Mouse (Mus musculus): ENCODE results near the gene Zfp276. TPM values are rescaled to one million over a fixed set of nuclear protein-coding genes. Genes with fewer than 3 reads are reported as not detected.

Gene Zfp276
- polyA plus RNA-seq, 1 experiment from 2014 or later, result 7.8 TPM

- no peaks in the 10 kb centered on the region for H3K36me3 ChIP-seq (ENCODE audit: control insufficient read depth, insufficient read depth, low read length)
- no peak overlapping the region for H3K27ac ChIP-seq (replicated peaks)
- WGBS, result 70% methylated on average over 4 of the region's 4 CpGs
- no peaks in the 10 kb centered on the region for H3K4me1 ChIP-seq (replicated peaks; ENCODE audit: control insufficient read depth, insufficient read depth)
- H3K4me2 ChIP-seq (replicated peaks; ENCODE audit: low read depth), result no peak overlapping the region
- H3K4me3 ChIP-seq (ENCODE audit: low read depth, low read length), result no peak overlapping the region
- TF ChIP-seq EP300 (optimal IDR thresholded peaks at IDR 0.05) (no peak), CTCF (IDR thresholded peaks at IDR 0.05; ENCODE audit: low read depth) (peak; percentile 75)
- H3K27me3 ChIP-seq (ENCODE audit: control insufficient read depth, insufficient read depth, low read length), result no peaks in the 10 kb centered on the region
- ATAC-seq (ENCODE audit: low FRiP score, low TSS enrichment) (no peak), DNase-seq (ENCODE audit: low spot score) (peak; percentile 45)
- no peak overlapping the region for H3K9ac ChIP-seq (ENCODE audit: low read length)
- H3K9me3 ChIP-seq (ENCODE audit: control insufficient read depth, low read length), result no peaks in the 10 kb centered on the region
Measured at GRCm38 (mm10) chr8:123290166-123290565, 36.2 kb downstream of the Zfp276 start.

GRCm38 (mm10) chr8:123290679-123291078 is 36.7 kb downstream of the Zfp276 start:
- 96% methylated on average over 8 of the region's 8 CpGs for WGBS
- no peak for TF ChIP-seq CTCF (IDR thresholded peaks at IDR 0.05; ENCODE audit: low read depth)
- TF ChIP-seq EP300 (optimal IDR thresholded peaks at IDR 0.05), result no peak
- H3K9me3 ChIP-seq (ENCODE audit: control insufficient read depth, low read length), result no peaks in the 10 kb centered on the region
- no peak overlapping the region for H3K27ac ChIP-seq (replicated peaks)
- no peak overlapping the region for H3K9ac ChIP-seq (ENCODE audit: low read length)
- no peak for DNase-seq (ENCODE audit: low spot score)
- ATAC-seq (ENCODE audit: low FRiP score, low TSS enrichment), result no peak
- no peaks in the 10 kb centered on the region for H3K27me3 ChIP-seq (ENCODE audit: control insufficient read depth, insufficient read depth, low read length)
- H3K4me2 ChIP-seq (replicated peaks; ENCODE audit: low read depth), result no peak overlapping the region
- H3K36me3 ChIP-seq (ENCODE audit: control insufficient read depth, insufficient read depth, low read length), result no peaks in the 10 kb centered on the region
- no peaks in the 10 kb centered on the region for H3K4me1 ChIP-seq (replicated peaks; ENCODE audit: control insufficient read depth, insufficient read depth)
- no peak overlapping the region for H3K4me3 ChIP-seq (ENCODE audit: low read depth, low read length)

- Histone ChIP-seq H3K4me2 (replicated peaks; ENCODE audit: low read depth) (no peak overlapping the region), H3K27ac (replicated peaks) (no peak overlapping the region), H3K4me3 (ENCODE audit: low read depth, low read length) (no peak overlapping the region), H3K9me3 (ENCODE audit: control insufficient read depth, low read length) (no peaks in the 10 kb centered on the region), H3K9ac (ENCODE audit: low read length) (no peak overlapping the region), H3K36me3 (ENCODE audit: control insufficient read depth, insufficient read depth, low read length) (no peaks in the 10 kb centered on the region), H3K27me3 (ENCODE audit: control insufficient read depth, insufficient read depth, low read length) (no peaks in the 10 kb centered on the region), H3K4me1 (replicated peaks; ENCODE audit: control insufficient read depth, insufficient read depth) (no peaks in the 10 kb centered on the region)
- DNase-seq (ENCODE audit: low spot score), result no peak
- no peak for TF ChIP-seq EP300 (optimal IDR thresholded peaks at IDR 0.05)
- TF ChIP-seq CTCF (IDR thresholded peaks at IDR 0.05; ENCODE audit: low read depth), result no peak
- ATAC-seq (ENCODE audit: low FRiP score, low TSS enrichment), result no peak
- WGBS, result 89% methylated on average over 8 of the region's 8 CpGs
Measured at GRCm38 (mm10) chr8:123291716-123292115, 37.7 kb downstream of the Zfp276 start.

GRCm38 (mm10) chr8:123292281-123292680 is 38.3 kb downstream of the Zfp276 start:
- no peak for DNase-seq (ENCODE audit: low spot score)
- Histone ChIP-seq H3K4me3 (ENCODE audit: low read depth, low read length) (no peak overlapping the region), H3K27me3 (ENCODE audit: control insufficient read depth, insufficient read depth, low read length) (no peaks in the 10 kb centered on the region), H3K9ac (ENCODE audit: low read length) (no peak overlapping the region), H3K4me1 (replicated peaks; ENCODE audit: control insufficient read depth, insufficient read depth) (no peaks in the 10 kb centered on the region), H3K9me3 (ENCODE audit: control insufficient read depth, low read length) (no peaks in the 10 kb centered on the region), H3K36me3 (ENCODE audit: control insufficient read depth, insufficient read depth, low read length) (no peaks in the 10 kb centered on the region), H3K27ac (replicated peaks) (no peak overlapping the region), H3K4me2 (replicated peaks; ENCODE audit: low read depth) (no peak overlapping the region)
- ATAC-seq (ENCODE audit: low FRiP score, low TSS enrichment), result no peak
- WGBS, result 79% methylated on average over 3 of the region's 3 CpGs
- TF ChIP-seq CTCF (IDR thresholded peaks at IDR 0.05; ENCODE audit: low read depth), result no peak
- no peak for TF ChIP-seq EP300 (optimal IDR thresholded peaks at IDR 0.05)

GRCm38 (mm10) chr8:123292785-123293184 is 38.8 kb downstream of the Zfp276 start:
- no peaks in the 10 kb centered on the region for H3K4me1 ChIP-seq (replicated peaks; ENCODE audit: control insufficient read depth, insufficient read depth)
- 94% methylated on average over 2 of the region's 2 CpGs for WGBS
- DNase-seq (ENCODE audit: low spot score) (no peak), ATAC-seq (ENCODE audit: low FRiP score, low TSS enrichment) (no peak)
- H3K4me2 ChIP-seq (replicated peaks; ENCODE audit: low read depth), result no peak overlapping the region
- H3K27me3 ChIP-seq (ENCODE audit: control insufficient read depth, insufficient read depth, low read length), result no peaks in the 10 kb centered on the region
- TF ChIP-seq EP300 (optimal IDR thresholded peaks at IDR 0.05), result no peak
- no peak for TF ChIP-seq CTCF (IDR thresholded peaks at IDR 0.05; ENCODE audit: low read depth)
- H3K4me3 ChIP-seq (ENCODE audit: low read depth, low read length), result no peak overlapping the region
- no peaks in the 10 kb centered on the region for H3K9me3 ChIP-seq (ENCODE audit: control insufficient read depth, low read length)
- no peak overlapping the region for H3K27ac ChIP-seq (replicated peaks)
- H3K36me3 ChIP-seq (ENCODE audit: control insufficient read depth, insufficient read depth, low read length), result no peaks in the 10 kb centered on the region
- no peak overlapping the region for H3K9ac ChIP-seq (ENCODE audit: low read length)

- Histone ChIP-seq H3K9me3 (ENCODE audit: control insufficient read depth, low read length) (no peaks in the 10 kb centered on the region), H3K4me1 (replicated peaks; ENCODE audit: control insufficient read depth, insufficient read depth) (no peaks in the 10 kb centered on the region), H3K27me3 (ENCODE audit: control insufficient read depth, insufficient read depth, low read length) (no peaks in the 10 kb centered on the region), H3K9ac (ENCODE audit: low read length) (no peak overlapping the region), H3K27ac (replicated peaks) (no peak overlapping the region), H3K4me2 (replicated peaks; ENCODE audit: low read depth) (no peak overlapping the region), H3K36me3 (ENCODE audit: control insufficient read depth, insufficient read depth, low read length) (no peaks in the 10 kb centered on the region), H3K4me3 (ENCODE audit: low read depth, low read length) (no peak overlapping the region)
- TF ChIP-seq EP300 (optimal IDR thresholded peaks at IDR 0.05) (no peak), CTCF (IDR thresholded peaks at IDR 0.05; ENCODE audit: low read depth) (no peak)
- WGBS, result 85% methylated on average over 11 of the region's 11 CpGs
- ATAC-seq (ENCODE audit: low FRiP score, low TSS enrichment) (no peak), DNase-seq (ENCODE audit: low spot score) (no peak)
Measured at GRCm38 (mm10) chr8:123298301-123298700, 44.3 kb downstream of the Zfp276 start.
